Mouse (Mus musculus) limb, embryonic 15.5 days (tissue): Measurements from ENCODE around the gene 3110009E18Rik. TPM values are rescaled to one million over a fixed set of nuclear protein-coding genes. Genes with fewer than 3 reads are reported as not detected.

ENCODE experiments used
- ATAC-seq: fragments of 200-750 bp; cut with Nextera tagmentation; 2 replicates; pipeline ENCODE4 v1.8.0; 2017; ENCODE audit warnings: low read depth, moderate TSS enrichment; ENCODE audit not compliant: insufficient number of reproducible peaks, low FRiP score, low TSS enrichment
- H3K27ac ChIP-seq: fragments of 300-500 bp; sonication (generic); 2 replicates; pipeline ENCODE4 v1.5.1; 2015; ENCODE audit warnings: moderate library complexity, mild to moderate bottlenecking, inconsistent platforms
- H3K27me3 ChIP-seq: fragments of 300-500 bp; sonication (generic); 2 replicates; pipeline ENCODE4 v1.6.1; 2015; ENCODE audit warnings: inconsistent platforms
- H3K36me3 ChIP-seq: fragments of 300-500 bp; sonication (generic); 2 replicates; pipeline ENCODE4 v1.6.1; 2015; ENCODE audit warnings: inconsistent platforms
- H3K4me1 ChIP-seq: fragments of 300-500 bp; sonication (generic); 2 replicates; pipeline ENCODE4 v1.6.1; 2015; ENCODE audit warnings: inconsistent platforms
- H3K4me2 ChIP-seq: fragments of 300-500 bp; sonication (generic); 2 replicates; pipeline ENCODE4 v1.6.1; 2015; ENCODE audit warnings: mild to moderate bottlenecking, inconsistent platforms
- H3K4me3 ChIP-seq: fragments of 300-500 bp; sonication (generic); 2 replicates; pipeline ENCODE4 v1.5.1; 2015; ENCODE audit warnings: mild to moderate bottlenecking, inconsistent platforms
- H3K9ac ChIP-seq: fragments of 300-500 bp; sonication (generic); 2 replicates; pipeline ENCODE4 v1.6.1; 2015; ENCODE audit warnings: inconsistent platforms
- H3K9me3 ChIP-seq: fragments of 300-500 bp; sonication (generic); 2 replicates; pipeline ENCODE4 v1.6.1; 2016; ENCODE audit warnings: inconsistent platforms
- WGBS: fragments of 180-500 bp; shearing (Covaris S2); methylation state at CpG from one replicate; pipeline ENCODE4 v1.1.7; 2015; 5-methylcytosine and 5-hydroxymethylcytosine counted together
- polyA plus RNA-seq: library from polyadenylated mRNA; unstranded; fragments of >200 nt; fragmentation: Nextera tagmentation; extraction: Ambion mirVana; gene quantifications from 2 replicates; pipeline ENCODE4 v1.2.1, GENCODE M21; 2015

The 3110009E18Rik gene
- polyA plus RNA-seq, 1 experiment from 2014 or later, result 17.4 TPM

DNA sequence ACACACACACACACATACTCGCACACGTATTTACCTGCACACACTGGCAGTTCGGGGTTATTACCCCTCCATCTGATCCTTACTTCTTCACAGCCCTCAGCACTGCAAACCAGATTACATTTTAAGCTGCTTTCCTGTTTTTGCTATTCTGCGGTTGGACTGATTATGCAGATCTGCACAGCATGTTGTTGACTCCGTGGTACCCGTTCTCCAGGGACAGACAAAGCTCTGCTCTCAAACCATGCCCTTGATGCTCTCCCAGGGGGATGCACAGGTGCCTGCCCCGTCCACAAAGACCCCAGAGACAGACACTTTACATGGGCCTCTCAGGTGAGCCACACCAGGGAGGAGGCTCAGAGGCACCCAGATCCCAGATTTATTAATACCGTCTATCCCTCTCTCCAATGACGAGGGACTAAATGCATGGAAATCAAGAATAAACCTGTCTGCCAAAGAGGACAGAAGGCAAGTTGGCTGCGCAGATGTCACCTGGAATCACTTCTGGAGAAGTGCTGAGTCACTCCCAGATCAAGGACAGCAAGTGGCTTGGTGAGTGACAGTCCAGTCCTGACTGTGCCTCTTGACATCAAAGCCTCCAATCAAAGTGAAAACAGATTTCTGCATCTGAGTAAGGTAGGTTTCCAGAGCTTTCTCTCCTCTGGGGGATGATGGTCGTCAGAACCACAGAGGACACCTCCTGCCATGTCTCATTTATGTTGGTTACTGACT is 87.7 kb downstream of the 3110009E18Rik start:
- WGBS, result 77% methylated on average over 11 of the region's 11 CpGs
- no peak overlapping the region for H3K9ac ChIP-seq
- no peaks in the 10 kb centered on the region for H3K27me3 ChIP-seq
- H3K9me3 ChIP-seq, result no peaks in the 10 kb centered on the region
- H3K4me2 ChIP-seq, result no peak overlapping the region
- no peak overlapping the region for H3K27ac ChIP-seq
- no peak overlapping the region for H3K4me3 ChIP-seq
- no peak for ATAC-seq
- no peaks in the 10 kb centered on the region for H3K36me3 ChIP-seq
- no peaks in the 10 kb centered on the region for H3K4me1 ChIP-seq

DNA sequence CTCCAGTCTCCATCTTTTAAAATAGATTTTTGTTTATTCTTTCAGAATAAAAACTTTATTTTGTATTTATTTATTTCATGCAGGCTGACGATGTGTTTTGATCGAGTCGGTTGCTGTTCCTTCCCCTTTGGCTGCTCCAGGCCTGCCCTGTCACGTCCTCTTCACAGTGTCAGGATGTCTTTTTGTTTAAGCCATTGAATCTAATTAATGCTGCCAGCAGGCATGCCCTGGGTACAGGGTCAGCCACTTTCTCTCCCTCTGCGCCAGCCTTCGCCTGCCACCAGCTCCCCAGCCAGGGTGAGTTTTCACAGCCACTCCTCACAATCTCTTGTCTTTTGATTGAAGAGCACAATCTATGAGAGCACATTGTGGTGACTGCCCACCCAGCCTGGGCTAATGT is 99.9 kb downstream of the 3110009E18Rik start:
- no peak for ATAC-seq
- no peaks in the 10 kb centered on the region for H3K36me3 ChIP-seq
- WGBS, result 69% methylated on average over 6 of the region's 6 CpGs
- H3K27me3 ChIP-seq, result no peaks in the 10 kb centered on the region
- peaks cover 11% of the 10 kb centered on the region for H3K4me1 ChIP-seq
- no peak overlapping the region for H3K9ac ChIP-seq
- no peaks in the 10 kb centered on the region for H3K9me3 ChIP-seq
- no peak overlapping the region for H3K4me3 ChIP-seq
- no peak overlapping the region for H3K27ac ChIP-seq
- H3K4me2 ChIP-seq, result no peak overlapping the region

DNA sequence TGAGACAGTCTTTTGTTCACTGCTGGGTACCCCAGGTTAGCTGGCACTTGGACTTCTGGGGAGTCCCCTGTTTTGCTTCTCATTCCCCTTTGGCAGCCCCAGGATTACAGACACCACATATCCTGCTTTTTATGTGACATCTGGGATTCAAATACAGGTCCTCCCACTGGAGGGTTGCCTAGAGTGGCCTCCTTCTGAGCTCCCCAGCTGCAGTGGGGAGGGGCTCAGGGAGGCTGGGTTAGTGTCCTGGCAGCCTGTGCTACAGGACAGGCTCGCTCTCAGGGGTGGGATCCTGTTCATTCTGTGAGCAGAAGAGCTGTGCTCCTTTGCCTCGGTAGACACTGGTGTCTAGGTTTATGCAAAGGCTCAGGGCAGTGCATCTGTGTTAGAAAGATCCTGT is 100.3 kb downstream of the 3110009E18Rik start:
- no peak overlapping the region for H3K9ac ChIP-seq
- ATAC-seq, result no peak
- 28% methylated on average over 2 of the region's 2 CpGs for WGBS

DNA sequence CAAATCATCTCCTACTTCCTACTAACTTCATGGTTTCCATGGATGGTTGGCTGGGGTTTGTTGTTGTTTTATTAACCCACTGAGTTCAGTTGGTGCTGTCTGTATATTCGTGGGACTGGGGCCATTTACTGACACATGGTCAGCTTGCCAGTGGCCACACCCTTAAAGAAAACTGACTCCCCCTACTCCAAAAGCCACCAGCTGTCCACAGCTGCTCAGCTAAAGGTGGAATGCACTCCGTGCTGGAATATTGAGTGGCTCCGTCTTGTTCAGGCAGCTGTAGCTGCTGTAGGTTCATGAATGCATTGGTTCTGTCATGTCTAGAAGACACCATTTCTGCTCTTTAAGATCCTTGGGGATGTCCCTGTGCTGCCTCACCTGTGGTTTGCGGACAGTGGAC is 102.6 kb downstream of the 3110009E18Rik start:
- Histone ChIP-seq H3K9ac (no peak overlapping the region), H3K4me1 (peaks cover 17% of the 10 kb centered on the region), H3K36me3 (no peaks in the 10 kb centered on the region), H3K27me3 (no peaks in the 10 kb centered on the region), H3K4me2 (no peak overlapping the region), H3K9me3 (no peaks in the 10 kb centered on the region), H3K27ac (no peak overlapping the region), H3K4me3 (no peak overlapping the region)
- 57% methylated on average over 4 of the region's 4 CpGs for WGBS
- no peak for ATAC-seq

More for the DNA sequence above, 100.3 kb downstream of the 3110009E18Rik start:
- Histone ChIP-seq H3K36me3 (no peaks in the 10 kb centered on the region), H3K4me3 (no peak overlapping the region), H3K9me3 (no peaks in the 10 kb centered on the region), H3K27me3 (no peaks in the 10 kb centered on the region), H3K4me1 (peaks cover 14% of the 10 kb centered on the region), H3K4me2 (no peak overlapping the region), H3K27ac (no peak overlapping the region)

DNA sequence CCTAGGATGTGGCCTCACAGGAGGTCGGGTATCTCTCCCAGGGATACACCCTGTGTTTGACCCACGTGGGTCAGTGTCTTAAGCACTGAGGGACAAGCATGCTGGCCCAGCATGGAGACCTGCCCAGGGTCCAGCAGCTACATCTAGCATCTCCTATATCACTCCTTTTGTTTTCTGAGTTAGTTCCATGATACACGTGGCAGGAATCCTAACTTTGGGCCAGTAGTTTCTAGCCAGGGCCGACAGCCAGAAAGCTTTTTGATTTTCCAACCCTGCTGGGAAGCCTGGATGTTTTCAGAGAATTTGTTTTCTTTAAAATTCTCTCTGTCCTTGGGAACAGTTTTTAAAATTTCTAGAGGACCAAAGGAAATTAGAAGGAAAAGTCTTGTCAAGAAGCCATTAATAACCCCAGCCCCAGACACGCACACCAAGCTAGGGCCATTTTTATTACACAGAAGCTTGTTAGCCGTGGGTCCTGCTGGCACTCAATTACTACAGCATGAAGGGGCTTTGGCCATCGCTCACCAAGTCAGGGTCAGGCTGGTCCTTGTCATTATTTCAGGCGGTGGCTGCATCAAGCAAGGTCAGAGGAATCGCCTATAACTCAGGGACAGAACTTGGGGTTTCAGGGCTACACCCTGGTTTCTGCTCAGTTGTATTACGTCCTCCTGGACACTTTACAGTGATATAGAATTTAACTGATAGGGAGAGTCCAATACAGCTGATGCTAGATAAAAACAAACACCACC is 108.9 kb downstream of the 3110009E18Rik start:
- WGBS, result 59% methylated on average over 10 of the region's 10 CpGs
- no peaks in the 10 kb centered on the region for H3K36me3 ChIP-seq

DNA sequence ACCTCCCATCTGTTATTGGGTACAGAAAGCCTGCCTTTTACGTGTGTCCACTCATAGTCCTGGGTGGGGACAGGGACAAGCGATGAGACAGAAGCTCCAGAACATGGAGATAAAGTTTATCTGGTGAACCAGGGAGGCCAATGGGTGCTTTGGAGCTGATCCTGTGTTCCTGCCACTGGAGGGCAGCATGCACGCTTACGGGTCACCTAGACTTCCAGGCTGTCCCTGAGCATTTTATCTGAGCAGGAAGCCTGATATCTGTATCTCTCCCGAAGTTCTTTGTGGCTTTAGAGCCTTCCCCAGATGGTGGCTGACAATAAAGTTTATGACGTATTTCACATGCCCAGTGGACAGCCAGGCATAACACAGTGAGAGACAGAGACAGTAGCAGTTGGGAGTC is 110.3 kb downstream of the 3110009E18Rik start:
- 35% methylated on average over 6 of the region's 6 CpGs for WGBS
- no peak for ATAC-seq

More for the DNA sequence above, 108.9 kb downstream of the 3110009E18Rik start:
- H3K27me3 ChIP-seq, result no peaks in the 10 kb centered on the region
- H3K9me3 ChIP-seq, result no peaks in the 10 kb centered on the region
- H3K4me1 ChIP-seq, result peaks cover 21% of the 10 kb centered on the region
- no peak overlapping the region for H3K4me2 ChIP-seq
- ATAC-seq, result no peak
- H3K4me3 ChIP-seq, result no peak overlapping the region
- no peak overlapping the region for H3K9ac ChIP-seq
- H3K27ac ChIP-seq, result peak overlapping the region; percentile 28

DNA sequence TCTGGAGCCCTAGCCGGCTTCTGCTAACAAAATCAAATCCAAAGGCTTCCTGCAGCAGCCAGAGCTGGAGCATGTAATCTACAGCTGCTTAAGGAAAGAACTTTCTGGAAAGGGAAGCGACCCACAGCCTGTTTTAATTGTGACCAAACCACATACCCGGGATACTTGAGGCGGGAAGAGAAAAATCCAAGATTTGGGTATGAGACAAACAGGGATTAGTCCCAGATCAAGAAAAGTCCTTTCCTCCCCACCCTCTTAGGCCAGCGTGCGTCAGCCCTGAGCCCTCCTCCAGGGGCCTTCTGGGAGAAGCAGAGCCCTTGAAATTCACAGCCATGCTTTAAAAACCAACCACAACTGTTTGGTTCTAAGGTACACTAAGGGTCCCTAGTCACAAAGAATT is 111.2 kb downstream of the 3110009E18Rik start:
- Histone ChIP-seq H3K36me3 (no peaks in the 10 kb centered on the region), H3K9ac (no peak overlapping the region), H3K4me1 (peaks cover 12% of the 10 kb centered on the region), H3K27me3 (no peaks in the 10 kb centered on the region), H3K4me3 (no peak overlapping the region), H3K9me3 (no peaks in the 10 kb centered on the region), H3K27ac (peak overlapping the region; percentile 61), H3K4me2 (no peak overlapping the region)
- no peak for ATAC-seq
- 39% methylated on average over 6 of the region's 6 CpGs for WGBS

More for the DNA sequence above, 110.3 kb downstream of the 3110009E18Rik start:
- H3K9ac ChIP-seq, result no peak overlapping the region
- H3K27ac ChIP-seq, result no peak overlapping the region
- no peaks in the 10 kb centered on the region for H3K9me3 ChIP-seq
- H3K27me3 ChIP-seq, result no peaks in the 10 kb centered on the region
- H3K36me3 ChIP-seq, result no peaks in the 10 kb centered on the region
- H3K4me2 ChIP-seq, result no peak overlapping the region
- no peak overlapping the region for H3K4me3 ChIP-seq
- H3K4me1 ChIP-seq, result peaks cover 15% of the 10 kb centered on the region

DNA sequence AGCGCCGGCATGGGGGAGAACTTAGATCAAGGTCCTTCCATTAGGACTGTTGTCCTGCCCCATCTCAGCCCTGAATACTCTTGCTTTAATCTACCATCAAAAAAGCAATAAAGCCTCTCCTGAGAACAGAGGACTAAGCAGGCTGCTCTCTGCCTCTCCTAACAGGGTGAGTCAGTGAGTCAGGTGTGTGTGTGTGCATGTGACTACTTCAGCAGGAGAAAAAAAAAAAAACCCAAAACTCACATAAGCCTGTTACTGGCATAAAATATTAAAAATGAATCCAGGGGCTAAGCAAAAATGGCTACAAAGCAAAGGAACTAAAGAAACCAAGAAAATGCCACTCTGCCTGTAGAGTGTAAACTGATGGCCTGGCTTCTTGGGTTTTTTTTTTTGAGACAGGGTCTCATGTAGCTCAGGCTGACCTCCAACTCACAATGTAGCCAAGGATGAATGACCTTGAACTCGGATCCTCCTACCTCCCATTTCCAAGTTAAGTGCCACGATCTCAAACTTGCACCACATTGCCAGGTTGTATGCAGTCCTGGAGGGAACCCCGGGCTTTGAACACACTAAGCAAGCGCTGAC is 114.7 kb downstream of the 3110009E18Rik start:
- Histone ChIP-seq H3K4me1 (peaks cover 12% of the 10 kb centered on the region), H3K4me2 (no peak overlapping the region), H3K27me3 (no peaks in the 10 kb centered on the region), H3K27ac (no peak overlapping the region), H3K36me3 (no peaks in the 10 kb centered on the region), H3K4me3 (no peak overlapping the region), H3K9me3 (no peaks in the 10 kb centered on the region), H3K9ac (no peak overlapping the region)
- ATAC-seq, result no peak
- 87% methylated on average over 6 of the region's 6 CpGs for WGBS

DNA sequence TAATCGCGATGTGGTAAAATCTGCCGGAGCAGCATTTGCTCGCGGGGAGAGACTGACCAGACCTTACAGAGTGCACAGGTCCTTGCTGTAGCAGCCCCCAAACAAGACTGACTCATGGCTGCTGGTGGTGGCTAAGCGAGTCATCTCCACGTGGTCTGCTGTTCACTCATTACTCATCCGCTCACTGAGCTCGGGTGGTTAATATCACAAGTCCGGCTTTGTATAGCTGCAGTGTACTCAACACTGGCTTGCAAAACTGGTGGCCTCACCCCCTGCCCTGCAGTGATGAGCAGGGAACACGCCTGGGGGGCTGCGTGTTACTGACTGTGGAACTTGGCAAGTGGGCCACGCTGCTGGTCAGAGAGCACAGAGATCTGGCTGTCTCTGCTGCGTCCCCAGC is 115.4 kb downstream of the 3110009E18Rik start:
- H3K27me3 ChIP-seq, result no peaks in the 10 kb centered on the region
- 81% methylated on average over 14 of the region's 14 CpGs for WGBS
- H3K9me3 ChIP-seq, result no peaks in the 10 kb centered on the region
- no peaks in the 10 kb centered on the region for H3K36me3 ChIP-seq
- peaks cover 10% of the 10 kb centered on the region for H3K4me1 ChIP-seq
- ATAC-seq, result no peak
- no peak overlapping the region for H3K4me2 ChIP-seq
- no peak overlapping the region for H3K27ac ChIP-seq
- H3K9ac ChIP-seq, result no peak overlapping the region
- H3K4me3 ChIP-seq, result no peak overlapping the region

DNA sequence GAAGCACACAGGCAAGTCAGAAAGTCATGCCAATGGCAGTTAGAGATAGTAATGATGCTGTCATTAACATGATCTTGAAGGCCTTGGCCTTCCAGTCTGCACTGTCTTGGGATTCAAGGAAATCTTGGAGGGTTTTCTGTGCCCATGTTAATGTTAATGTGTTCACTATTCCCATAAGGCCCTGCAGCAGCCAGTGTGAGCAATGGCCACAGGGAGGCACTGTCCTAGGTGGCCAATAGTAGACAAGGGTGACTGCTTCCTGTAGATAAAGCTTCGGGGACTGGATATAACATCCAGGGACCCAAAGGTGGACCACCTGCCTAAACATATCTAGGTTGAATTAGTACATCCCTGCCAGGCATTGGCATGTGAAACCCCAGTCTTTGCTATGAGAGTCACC is 116.1 kb downstream of the 3110009E18Rik start:
- Histone ChIP-seq H3K36me3 (no peaks in the 10 kb centered on the region), H3K4me1 (0 out of 2 replicates have a peak, but pooled peaks cover 3% of the 10 kb centered on the region), H3K9me3 (no peaks in the 10 kb centered on the region), H3K27me3 (no peaks in the 10 kb centered on the region), H3K27ac (no peak overlapping the region), H3K4me3 (no peak overlapping the region), H3K4me2 (no peak overlapping the region), H3K9ac (no peak overlapping the region)
- 90% methylated on average over 1 of the region's 1 CpGs for WGBS
- no peak for ATAC-seq
